In genomic region chr15:80395035-80395434, GRCm38 (mm10) we compare ENCODE assay signal across 24 mouse cellular contexts.
A peak's percentile ranks its signal among the peaks of the same experiment; 100 is the strongest.
DNase-seq lines count a peak whose midpoint lies in the region; ATAC-seq lines count a peak whose summit lies in the region.
"Had no signal": no experiment of that assay in that cellular context is flagged by ENCODE, and none has a peak within 500 bp of the region (broad histone marks: within the 10 kb centered on the region; RNA-seq: fewer than 3 reads in every experiment).

No protein-coding gene starts in this region.

- DNase-seq in cerebellum, postnatal 10 days = peak; percentile 51 to 66
- no peak for DNase-seq in hindbrain, embryonic 11.5 days (ENCODE audit: low spot score)
- peak; percentile 16 to 46 for DNase-seq in kidney, postnatal 4 days
- no peak for DNase-seq in limb, embryonic 10.5 days (ENCODE audit: low spot score)
- no peak for DNase-seq in frontal cortex, postnatal 36 days (ENCODE audit: low spot score in 2 of 2)
- DNase-seq: adrenal gland, adult 2 months; cerebellum, adult 18-20 months; forebrain, postnatal 0 days; gastrocnemius, postnatal 36 days; heart, postnatal 4 days; kidney, adult 2 months; layer of hippocampus, postnatal 36 days; lung, postnatal 36 days had no signal

- no peaks in the 10 kb centered on the region for H3K36me3 ChIP-seq in hindbrain, embryonic 16.5 days (ENCODE audit: control insufficient read depth, insufficient read depth, low read length)
- no peaks in the 10 kb centered on the region for H3K36me3 ChIP-seq in hindbrain, embryonic 11.5 days (ENCODE audit: control insufficient read depth, insufficient read depth, low read length)
- no peaks in the 10 kb centered on the region for H3K36me3 ChIP-seq in kidney, embryonic 15.5 days
- no peaks in the 10 kb centered on the region for H3K36me3 ChIP-seq in limb, embryonic 10.5 days
- H3K36me3 ChIP-seq: limb, embryonic 15.5 days; lung, embryonic 15.5 days; midbrain, embryonic 13.5 days had no signal

- no peak overlapping the region for H3K4me3 ChIP-seq in hindbrain, embryonic 16.5 days (ENCODE audit: low read length)
- no peak overlapping the region for H3K4me3 ChIP-seq in hindbrain, embryonic 11.5 days (ENCODE audit: low read depth, low read length)
- no peak overlapping the region for H3K4me3 ChIP-seq in kidney, embryonic 15.5 days (replicated peaks)
- no peak overlapping the region for H3K4me3 ChIP-seq in limb, embryonic 10.5 days
- H3K4me3 ChIP-seq: layer of hippocampus, adult 2 months; limb, embryonic 15.5 days; lung, embryonic 15.5 days; megakaryocyte, embryonic 14.5 days; midbrain, embryonic 13.5 days had no signal

- 70% methylated on average over 22 of the region's 22 CpGs for WGBS in hindbrain, embryonic 16.5 days
- whole genome bisulfite sequencing in hindbrain, embryonic 11.5 days = 74% methylated on average over 22 of the region's 22 CpGs
- WGBS in kidney, embryonic 15.5 days = 62% methylated on average over 22 of the region's 22 CpGs
- WGBS in limb, embryonic 10.5 days = 69% methylated on average over 22 of the region's 22 CpGs

- no peak overlapping the region for H3K27ac ChIP-seq in hindbrain, embryonic 16.5 days (ENCODE audit: low read depth, low read length)
- no peak overlapping the region for H3K27ac ChIP-seq in hindbrain, embryonic 11.5 days (ENCODE audit: low read depth, low read length)
- no peak overlapping the region for H3K27ac ChIP-seq in kidney, embryonic 15.5 days
- peak overlapping the region; percentile 16; the same call in 1 of the 2 replicates for H3K27ac ChIP-seq in limb, embryonic 10.5 days
- H3K27ac ChIP-seq: layer of hippocampus, adult 2 months; limb, embryonic 15.5 days; liver, embryonic 14.5 days; lung, embryonic 15.5 days; midbrain, embryonic 13.5 days had no signal

- H3K27me3 ChIP-seq in hindbrain, embryonic 16.5 days (replicated peaks; ENCODE audit: control insufficient read depth, insufficient read depth, low read length) = no peaks in the 10 kb centered on the region
- H3K27me3 ChIP-seq in hindbrain, embryonic 11.5 days (ENCODE audit: control insufficient read depth, insufficient read depth, low read length) = no peaks in the 10 kb centered on the region
- no peaks in the 10 kb centered on the region for H3K27me3 ChIP-seq in kidney, embryonic 15.5 days
- H3K27me3 ChIP-seq in limb, embryonic 10.5 days (ENCODE audit: low read depth, poor library complexity, severe bottlenecking) = no peaks in the 10 kb centered on the region
- H3K27me3 ChIP-seq: limb, embryonic 15.5 days; lung, embryonic 15.5 days; midbrain, embryonic 13.5 days had no signal

- ATAC-seq in cerebellum, adult (ENCODE audit: insufficient number of reproducible peaks, low FRiP score, low TSS enrichment) = no peak
- peak; percentile 42; the same call in 1 of the 2 replicates for ATAC-seq in hindbrain, embryonic 16.5 days
- no peak for ATAC-seq in hindbrain, embryonic 11.5 days (ENCODE audit: low FRiP score)
- no peak; the same call in 1 of the 2 replicates for ATAC-seq in kidney, embryonic 15.5 days (replicated peaks; ENCODE audit: low FRiP score)
- ATAC-seq: forebrain, postnatal 0 days; inflammation-experienced regulatory T-cells, adult 6 months; midbrain, embryonic 13.5 days; Patski had no signal

- no peak overlapping the region for H3K4me2 ChIP-seq in hindbrain, embryonic 16.5 days (ENCODE audit: low read length)
- no peak overlapping the region for H3K4me2 ChIP-seq in hindbrain, embryonic 11.5 days (replicated peaks; ENCODE audit: low read depth, low read length)
- H3K4me2 ChIP-seq in kidney, embryonic 15.5 days = no peak overlapping the region
- H3K4me2 ChIP-seq: limb, embryonic 15.5 days; lung, embryonic 15.5 days; midbrain, embryonic 13.5 days had no signal

- no peaks in the 10 kb centered on the region; the same call in 1 of the 2 replicates for H3K9me3 ChIP-seq in hindbrain, embryonic 16.5 days (ENCODE audit: control insufficient read depth, low read length)
- H3K9me3 ChIP-seq in hindbrain, embryonic 11.5 days (ENCODE audit: control insufficient read depth, low read length) = no peaks in the 10 kb centered on the region
- H3K9me3 ChIP-seq in kidney, embryonic 15.5 days (replicated peaks) = no peaks in the 10 kb centered on the region
- no peaks in the 10 kb centered on the region for H3K9me3 ChIP-seq in limb, embryonic 10.5 days (replicated peaks)
- H3K9me3 ChIP-seq: limb, embryonic 15.5 days; lung, embryonic 15.5 days had no signal

- no peaks in the 10 kb centered on the region for H3K4me1 ChIP-seq in hindbrain, embryonic 16.5 days (ENCODE audit: control insufficient read depth, insufficient read depth, low read depth, low read length)
- H3K4me1 ChIP-seq in hindbrain, embryonic 11.5 days (replicated peaks; ENCODE audit: control insufficient read depth, insufficient read depth, low read length) = no peaks in the 10 kb centered on the region
- 0 out of 2 replicates have a peak, but pooled peaks cover 4% of the 10 kb centered on the region for H3K4me1 ChIP-seq in kidney, embryonic 15.5 days
- peaks cover 8% of the 10 kb centered on the region; the same call in 1 of the 2 replicates for H3K4me1 ChIP-seq in limb, embryonic 10.5 days
- H3K4me1 ChIP-seq: limb, embryonic 15.5 days; lung, embryonic 15.5 days; megakaryocyte, embryonic 14.5 days; midbrain, embryonic 13.5 days had no signal

- H3K9ac ChIP-seq in hindbrain, embryonic 16.5 days (ENCODE audit: low read depth, low read length) = no peak overlapping the region
- no peak overlapping the region for H3K9ac ChIP-seq in hindbrain, embryonic 11.5 days (ENCODE audit: low read depth, low read length)
- no peak overlapping the region for H3K9ac ChIP-seq in kidney, embryonic 15.5 days
- H3K9ac ChIP-seq: forebrain, postnatal 0 days; limb, embryonic 15.5 days; liver, embryonic 14.5 days; lung, embryonic 15.5 days; midbrain, embryonic 13.5 days had no signal

Comparison
In these comparisons a context has a peak if more than half of its experiments do, and no peak if none do; other contexts are left out.
1. DNase-seq: peak in cerebellum, postnatal 10 days (2 of 2) and kidney, postnatal 4 days (2 of 2); none in hindbrain, embryonic 11.5 days (single experiment), limb, embryonic 10.5 days (single experiment) and frontal cortex, postnatal 36 days (0 of 2).